Mouse (Mus musculus): ENCODE results near the gene Bicra. TPM values are rescaled to one million over a fixed set of nuclear protein-coding genes. Genes with fewer than 3 reads are reported as not detected.
A peak's percentile ranks its signal among the peaks of the same experiment; 100 is the strongest.

Bicra gene
- polyA plus RNA-seq, 1 experiment from 2014 or later, result 3.7 TPM

DNA sequence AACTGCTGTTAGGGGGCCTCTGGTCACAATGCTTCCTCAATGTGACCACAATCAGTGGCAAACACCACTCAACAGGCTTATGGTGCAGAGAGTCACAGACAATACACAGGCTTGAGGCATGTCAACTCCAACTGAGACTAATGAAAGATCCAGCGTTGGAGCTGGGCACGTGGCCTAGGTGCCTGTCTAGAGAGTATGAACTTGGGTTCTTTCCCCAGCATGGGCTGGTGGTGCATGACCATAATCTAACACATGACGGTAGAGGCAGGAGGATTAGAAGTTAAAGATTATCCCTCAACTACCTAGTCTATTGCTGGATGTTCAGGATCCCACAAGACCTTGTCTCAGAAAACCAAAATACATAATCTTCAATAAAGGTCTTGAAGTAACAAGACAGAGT lies 56.0 kb downstream of the Bicra start:
- H3K27ac ChIP-seq (ENCODE audit: low read length), result no peak overlapping the region
- no peak overlapping the region for H3K4me3 ChIP-seq (ENCODE audit: low read length)
- H3K27me3 ChIP-seq (replicated peaks; ENCODE audit: control insufficient read depth, insufficient read depth, low read length), result no peaks in the 10 kb centered on the region
- H3K4me2 ChIP-seq (ENCODE audit: low read depth, low read length), result no peak overlapping the region
- no peaks in the 10 kb centered on the region for H3K9me3 ChIP-seq (ENCODE audit: control insufficient read depth, low read length)
- peaks cover 11% of the 10 kb centered on the region for H3K4me1 ChIP-seq (ENCODE audit: control insufficient read depth, insufficient read depth, low read length)
- H3K36me3 ChIP-seq (ENCODE audit: control insufficient read depth, insufficient read depth, low read length), result peaks cover 30% of the 10 kb centered on the region
- H3K9ac ChIP-seq (ENCODE audit: low read depth, low read length), result no peak overlapping the region
- WGBS, result 90% methylated on average over 3 of the region's 3 CpGs
- no peak for ATAC-seq

DNA sequence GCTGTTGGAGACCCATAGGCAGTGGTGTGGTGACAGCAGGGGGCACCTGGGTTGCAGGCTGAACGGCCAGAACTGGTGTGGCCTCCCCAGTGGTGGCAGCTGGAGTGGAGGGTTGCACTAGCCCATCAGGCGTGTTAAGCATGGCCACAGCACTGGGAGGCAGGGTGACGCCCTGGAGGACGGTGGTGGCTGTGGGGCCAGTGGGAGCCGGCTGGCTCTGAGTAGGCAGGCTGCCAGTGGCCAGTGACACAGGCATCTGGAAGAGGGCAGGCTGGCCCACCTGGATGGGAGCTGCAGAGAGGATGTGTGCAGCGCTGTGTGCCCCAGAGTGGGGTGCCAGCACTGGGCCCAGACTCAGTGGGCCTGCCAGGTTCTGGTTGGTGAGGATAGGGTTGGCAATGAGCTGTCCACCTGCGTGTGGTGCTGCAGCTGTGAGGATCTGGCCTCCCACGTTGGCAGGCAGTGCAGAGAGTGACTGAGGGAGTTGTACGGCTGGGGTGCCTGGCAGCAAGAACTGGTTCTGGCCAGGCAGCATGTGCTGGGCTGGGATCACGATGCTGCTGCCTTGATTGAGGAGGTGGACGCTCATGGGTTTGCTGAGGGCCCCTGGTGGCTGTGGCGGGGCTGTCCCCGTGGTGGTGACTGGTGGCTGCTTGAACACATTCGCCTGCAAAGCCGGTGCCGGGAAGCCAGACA lies 59.9 kb downstream of the Bicra start:
- H3K27ac ChIP-seq (ENCODE audit: low read length), result no peak overlapping the region
- H3K4me1 ChIP-seq (ENCODE audit: control insufficient read depth, insufficient read depth, low read length), result 0 out of 2 replicates have a peak, but pooled peaks cover 2% of the 10 kb centered on the region
- WGBS, result 87% methylated on average over 16 of the region's 16 CpGs
- peaks cover 26% of the 10 kb centered on the region for H3K36me3 ChIP-seq (ENCODE audit: control insufficient read depth, insufficient read depth, low read length)
- H3K9me3 ChIP-seq (ENCODE audit: control insufficient read depth, low read length), result no peaks in the 10 kb centered on the region
- no peak overlapping the region for H3K9ac ChIP-seq (ENCODE audit: low read depth, low read length)
- no peak overlapping the region for H3K4me3 ChIP-seq (ENCODE audit: low read length)
- no peak overlapping the region for H3K4me2 ChIP-seq (ENCODE audit: low read depth, low read length)
- no peak for ATAC-seq
- H3K27me3 ChIP-seq (replicated peaks; ENCODE audit: control insufficient read depth, insufficient read depth, low read length), result no peaks in the 10 kb centered on the region

DNA sequence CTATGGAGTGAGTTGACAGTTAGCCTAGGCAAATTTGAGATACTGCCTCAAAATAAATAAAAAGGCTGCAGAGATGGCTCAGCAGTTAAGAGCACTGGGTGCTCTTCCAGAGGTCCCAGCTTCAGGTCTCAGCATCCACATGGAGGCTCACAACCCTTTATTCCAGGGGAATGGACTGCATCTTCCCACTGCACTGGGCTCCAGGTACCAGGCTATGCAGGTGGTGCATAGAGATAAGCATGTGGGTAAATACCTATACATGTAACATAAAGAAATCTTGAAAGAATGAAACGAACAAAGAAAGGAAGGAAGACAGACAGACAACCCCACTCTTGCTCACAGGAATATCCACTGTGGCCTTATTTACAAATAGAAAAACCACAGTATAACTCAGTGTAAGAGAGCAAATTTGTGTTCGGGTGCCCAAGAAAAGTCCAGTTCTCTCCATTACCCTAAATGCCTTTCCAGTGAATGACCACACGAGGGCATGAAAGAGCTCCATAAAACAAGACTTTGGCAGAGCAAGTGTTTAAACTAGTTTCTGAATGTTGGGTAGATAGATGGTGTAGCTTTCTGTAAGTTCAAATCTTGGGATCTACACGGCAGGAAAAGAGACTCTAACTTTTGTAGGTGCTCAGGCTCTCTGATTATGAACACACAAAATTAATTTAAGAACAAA lies 64.9 kb downstream of the Bicra start:
- Histone ChIP-seq H3K27me3 (replicated peaks; ENCODE audit: control insufficient read depth, insufficient read depth, low read length) (no peaks in the 10 kb centered on the region), H3K4me2 (ENCODE audit: low read depth, low read length) (no peak overlapping the region), H3K27ac (ENCODE audit: low read length) (no peak overlapping the region), H3K4me3 (ENCODE audit: low read length) (no peak overlapping the region), H3K9me3 (ENCODE audit: control insufficient read depth, low read length) (no peaks in the 10 kb centered on the region), H3K9ac (ENCODE audit: low read depth, low read length) (no peak overlapping the region), H3K4me1 (ENCODE audit: control insufficient read depth, insufficient read depth, low read length) (0 out of 2 replicates have a peak, but pooled peaks cover 2% of the 10 kb centered on the region), H3K36me3 (ENCODE audit: control insufficient read depth, insufficient read depth, low read length) (peaks cover 14% of the 10 kb centered on the region)
- WGBS, result 37% methylated on average over 4 of the region's 4 CpGs
- ATAC-seq, result 0 out of 2 replicates have a peak, but pooled peaks have one; percentile 29

DNA sequence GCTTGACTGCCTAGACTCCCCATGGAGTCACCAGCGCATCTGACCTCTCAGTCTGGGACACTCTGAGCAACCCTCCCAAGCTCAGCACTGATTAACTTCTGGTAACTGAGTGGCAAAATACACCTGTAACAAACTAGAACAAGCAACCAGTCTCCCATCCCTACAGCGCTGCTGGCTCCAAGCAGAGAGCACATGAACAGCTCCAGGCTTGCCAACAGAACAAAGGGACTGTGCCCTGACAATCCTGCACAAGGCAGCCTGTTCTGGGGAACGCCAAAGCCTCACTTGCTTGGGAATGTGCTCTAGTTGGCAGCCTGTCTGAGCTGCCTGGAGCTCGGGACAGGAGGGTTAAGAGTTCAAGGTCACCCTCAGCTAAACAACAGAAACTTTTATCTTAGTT lies 66.2 kb downstream of the Bicra start:
- 0 out of 2 replicates have a peak, but pooled peaks cover 2% of the 10 kb centered on the region for H3K4me1 ChIP-seq (ENCODE audit: control insufficient read depth, insufficient read depth, low read length)
- no peak for ATAC-seq
- H3K27ac ChIP-seq (ENCODE audit: low read length), result no peak overlapping the region
- no peak overlapping the region for H3K9ac ChIP-seq (ENCODE audit: low read depth, low read length)
- WGBS, result 71% methylated on average over 4 of the region's 4 CpGs
- H3K4me3 ChIP-seq (ENCODE audit: low read length), result no peak overlapping the region
- peaks cover 7% of the 10 kb centered on the region for H3K36me3 ChIP-seq (ENCODE audit: control insufficient read depth, insufficient read depth, low read length)
- H3K4me2 ChIP-seq (ENCODE audit: low read depth, low read length), result no peak overlapping the region
- no peaks in the 10 kb centered on the region for H3K27me3 ChIP-seq (replicated peaks; ENCODE audit: control insufficient read depth, insufficient read depth, low read length)
- H3K9me3 ChIP-seq (ENCODE audit: control insufficient read depth, low read length), result no peaks in the 10 kb centered on the region

DNA sequence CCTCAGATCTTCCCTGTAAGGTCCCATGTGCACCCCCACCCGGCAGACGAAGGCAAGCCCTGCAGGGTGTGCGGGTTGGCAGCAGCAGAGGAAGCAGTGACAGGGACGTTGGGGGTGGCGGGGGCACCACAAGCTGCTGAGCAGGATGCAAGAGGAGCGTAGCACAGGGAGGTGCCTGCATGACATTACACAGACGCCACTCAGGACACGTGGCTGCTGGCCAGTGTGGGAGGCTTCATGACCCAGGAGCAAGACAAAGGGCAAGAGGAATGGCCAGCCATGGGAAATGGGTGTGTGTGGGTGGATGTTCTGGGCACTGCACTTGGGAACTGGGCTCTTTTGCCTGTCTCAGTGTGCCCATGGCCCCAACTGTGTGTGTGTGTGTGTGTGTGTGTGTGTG lies 67.5 kb downstream of the Bicra start:
- Histone ChIP-seq H3K9me3 (ENCODE audit: control insufficient read depth, low read length) (no peaks in the 10 kb centered on the region), H3K9ac (ENCODE audit: low read depth, low read length) (no peak overlapping the region), H3K27ac (ENCODE audit: low read length) (no peak overlapping the region), H3K27me3 (replicated peaks; ENCODE audit: control insufficient read depth, insufficient read depth, low read length) (no peaks in the 10 kb centered on the region), H3K36me3 (ENCODE audit: control insufficient read depth, insufficient read depth, low read length) (peaks cover 7% of the 10 kb centered on the region), H3K4me2 (ENCODE audit: low read depth, low read length) (no peak overlapping the region), H3K4me1 (ENCODE audit: control insufficient read depth, insufficient read depth, low read length) (0 out of 2 replicates have a peak, but pooled peaks cover 2% of the 10 kb centered on the region), H3K4me3 (ENCODE audit: low read length) (no peak overlapping the region)
- 75% methylated on average over 8 of the region's 8 CpGs for WGBS
- peak; percentile 25; the same call in 1 of the 2 replicates for ATAC-seq

DNA sequence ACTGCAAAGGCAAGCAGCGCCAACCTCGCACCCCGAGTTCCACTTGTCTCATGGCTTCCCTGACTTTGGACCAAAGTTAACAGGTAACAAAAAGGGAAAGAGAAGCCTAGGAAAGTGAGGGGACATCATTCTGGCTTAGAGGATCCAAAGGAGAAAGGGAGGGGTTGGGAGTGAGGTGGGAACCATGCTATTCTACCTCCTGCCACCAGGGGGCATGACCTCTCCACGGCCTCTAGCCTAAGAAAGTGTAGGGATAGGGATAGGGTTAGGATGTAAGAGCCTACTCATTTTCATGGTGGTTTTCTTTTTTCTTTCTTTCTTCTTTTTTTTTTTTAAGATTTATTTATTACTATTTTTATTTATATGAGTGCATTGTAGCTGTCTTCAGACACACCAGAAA lies 71.8 kb downstream of the Bicra start:
- Histone ChIP-seq H3K4me3 (ENCODE audit: low read length) (no peak overlapping the region), H3K4me1 (ENCODE audit: control insufficient read depth, insufficient read depth, low read length) (0 out of 2 replicates have a peak, but pooled peaks cover 2% of the 10 kb centered on the region), H3K27me3 (replicated peaks; ENCODE audit: control insufficient read depth, insufficient read depth, low read length) (no peaks in the 10 kb centered on the region), H3K36me3 (ENCODE audit: control insufficient read depth, insufficient read depth, low read length) (peaks cover 25% of the 10 kb centered on the region), H3K27ac (ENCODE audit: low read length) (no peak overlapping the region), H3K4me2 (ENCODE audit: low read depth, low read length) (no peak overlapping the region), H3K9me3 (ENCODE audit: control insufficient read depth, low read length) (no peaks in the 10 kb centered on the region), H3K9ac (ENCODE audit: low read depth, low read length) (no peak overlapping the region)
- WGBS, result 75% methylated on average over 4 of the region's 4 CpGs
- ATAC-seq, result peak; percentile 51

DNA sequence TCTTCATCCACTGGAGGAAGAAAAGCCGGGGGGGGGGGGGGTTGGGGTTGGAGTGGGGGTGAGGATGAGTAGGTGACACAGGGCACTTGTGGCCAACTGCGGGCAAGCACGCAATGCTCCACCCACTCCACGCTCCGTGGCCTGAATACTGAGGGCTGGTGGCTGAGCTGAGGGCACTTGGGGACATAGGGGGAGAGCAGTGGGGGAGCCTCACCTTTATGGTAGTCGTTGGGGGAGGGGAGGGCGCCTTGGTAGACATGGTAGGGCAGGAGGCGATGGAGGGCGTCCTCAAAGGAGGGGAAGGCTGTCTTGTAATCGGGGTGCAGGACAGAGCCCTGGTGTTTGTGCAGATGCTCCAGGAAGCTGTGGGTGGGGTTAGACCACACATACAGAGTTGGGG lies 72.3 kb downstream of the Bicra start:
- H3K9ac ChIP-seq (ENCODE audit: low read depth, low read length), result no peak overlapping the region
- H3K4me3 ChIP-seq (ENCODE audit: low read length), result no peak overlapping the region
- H3K27ac ChIP-seq (ENCODE audit: low read length), result no peak overlapping the region
- no peak overlapping the region for H3K4me2 ChIP-seq (ENCODE audit: low read depth, low read length)
- peak; percentile 25; the same call in 1 of the 2 replicates for ATAC-seq
- 0 out of 2 replicates have a peak, but pooled peaks cover 2% of the 10 kb centered on the region for H3K4me1 ChIP-seq (ENCODE audit: control insufficient read depth, insufficient read depth, low read length)
- H3K36me3 ChIP-seq (ENCODE audit: control insufficient read depth, insufficient read depth, low read length), result peaks cover 25% of the 10 kb centered on the region
- H3K9me3 ChIP-seq (ENCODE audit: control insufficient read depth, low read length), result no peaks in the 10 kb centered on the region
- 94% methylated on average over 10 of the region's 10 CpGs for WGBS
- no peaks in the 10 kb centered on the region for H3K27me3 ChIP-seq (replicated peaks; ENCODE audit: control insufficient read depth, insufficient read depth, low read length)

DNA sequence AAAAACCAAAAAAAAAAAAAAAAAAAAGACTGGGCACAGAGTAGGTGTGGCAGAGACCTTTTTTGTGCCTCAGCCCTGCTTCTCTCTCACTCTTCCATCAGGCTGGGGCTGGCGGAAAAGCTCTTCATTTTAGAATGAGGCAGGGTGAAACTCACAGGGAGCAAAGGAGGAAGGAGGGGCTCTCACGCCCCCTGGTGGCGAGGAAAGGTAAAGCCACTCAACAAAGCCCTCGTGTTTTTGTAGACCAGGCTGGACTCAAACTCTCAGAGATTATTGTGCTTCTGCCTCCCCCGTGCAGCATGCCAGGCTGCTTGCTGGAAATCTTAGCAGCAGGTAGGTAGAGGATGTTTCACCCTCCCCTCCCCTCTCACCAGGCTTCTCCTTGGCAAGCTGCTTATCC lies 73.0 kb downstream of the Bicra start:
- no peak for ATAC-seq
- Histone ChIP-seq H3K36me3 (ENCODE audit: control insufficient read depth, insufficient read depth, low read length) (peaks cover 28% of the 10 kb centered on the region), H3K9me3 (ENCODE audit: control insufficient read depth, low read length) (no peaks in the 10 kb centered on the region), H3K27me3 (replicated peaks; ENCODE audit: control insufficient read depth, insufficient read depth, low read length) (no peaks in the 10 kb centered on the region), H3K9ac (ENCODE audit: low read depth, low read length) (no peak overlapping the region), H3K4me3 (ENCODE audit: low read length) (no peak overlapping the region), H3K4me1 (ENCODE audit: control insufficient read depth, insufficient read depth, low read length) (no peaks in the 10 kb centered on the region), H3K4me2 (ENCODE audit: low read depth, low read length) (no peak overlapping the region), H3K27ac (ENCODE audit: low read length) (no peak overlapping the region)
- WGBS, result 54% methylated on average over 5 of the region's 5 CpGs

DNA sequence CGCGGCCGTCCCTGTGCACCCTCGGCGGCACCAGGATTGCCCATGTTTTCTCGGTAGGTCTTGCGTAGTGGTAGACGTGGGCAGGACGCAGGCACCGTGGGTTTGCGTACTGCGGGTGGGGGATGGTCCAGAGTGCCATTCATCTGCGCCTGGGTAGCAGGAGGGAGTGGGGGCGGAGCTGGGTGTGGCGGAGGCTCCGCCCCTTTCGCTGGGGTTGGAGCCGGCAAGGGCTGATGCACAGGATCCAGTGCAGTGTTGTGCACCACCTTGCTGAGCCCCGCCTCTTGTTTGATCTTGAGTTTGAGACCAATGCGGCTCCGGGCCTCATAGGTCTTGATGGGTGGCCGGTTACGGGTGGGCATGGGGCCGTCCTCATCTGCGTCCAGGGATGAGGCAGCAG lies 75.5 kb downstream of the Bicra start:
- H3K9ac ChIP-seq (ENCODE audit: low read depth, low read length), result no peak overlapping the region
- H3K4me2 ChIP-seq (ENCODE audit: low read depth, low read length), result no peak overlapping the region
- H3K27ac ChIP-seq (ENCODE audit: low read length), result no peak overlapping the region
- H3K4me1 ChIP-seq (ENCODE audit: control insufficient read depth, insufficient read depth, low read length), result no peaks in the 10 kb centered on the region
- peaks cover 21% of the 10 kb centered on the region for H3K36me3 ChIP-seq (ENCODE audit: control insufficient read depth, insufficient read depth, low read length)
- WGBS, result 71% methylated on average over 25 of the region's 25 CpGs
- H3K9me3 ChIP-seq (ENCODE audit: control insufficient read depth, low read length), result no peaks in the 10 kb centered on the region
- no peaks in the 10 kb centered on the region for H3K27me3 ChIP-seq (replicated peaks; ENCODE audit: control insufficient read depth, insufficient read depth, low read length)
- no peak for ATAC-seq
- H3K4me3 ChIP-seq (ENCODE audit: low read length), result no peak overlapping the region
